Comparison of ENCODE assay signal across 11 mouse cellular contexts in genomic region chrX:142469048-142469634, GRCm38 (mm10).
A peak's percentile ranks its signal among the peaks of the same experiment; 100 is the strongest.
DNase-seq lines count a peak whose midpoint lies in the region; ATAC-seq lines count a peak whose summit lies in the region.
"Had no signal": no experiment of that assay in that cellular context is flagged by ENCODE, and none has a peak within 500 bp of the region (broad histone marks: within the 10 kb centered on the region; RNA-seq: fewer than 3 reads in every experiment).

No protein-coding gene starts in this region.

- no peak for ATAC-seq in neural tube, embryonic 15.5 days (ENCODE audit: low FRiP score)
- no peak for ATAC-seq in liver, embryonic 12.5 days

- no peaks in the 10 kb centered on the region for H3K4me1 ChIP-seq in neural tube, embryonic 15.5 days
- no peaks in the 10 kb centered on the region for H3K4me1 ChIP-seq in liver, embryonic 12.5 days
- H3K4me1 ChIP-seq: hindbrain, embryonic 13.5 days; limb, embryonic 15.5 days had no signal

- 0 out of 2 replicates have a peak, but pooled peaks cover 12% of the 10 kb centered on the region for H3K27me3 ChIP-seq in neural tube, embryonic 15.5 days (replicated peaks)
- peaks cover 21% of the 10 kb centered on the region; the same call in 1 of the 2 replicates for H3K27me3 ChIP-seq in liver, embryonic 12.5 days (replicated peaks)

- DNase-seq in gastrocnemius, adult 18-20 months (ENCODE audit: low spot score) = peak; percentile 1
- no peak for DNase-seq in gastrocnemius, postnatal 36 days
- DNase-seq in neural tube, embryonic 10.5 days (ENCODE audit: extremely low spot score, low spot score) = peak; percentile 24
- DNase-seq in embryo, embryonic 9.5 days (ENCODE audit: extremely low spot score) = peak; percentile 57
- peak; percentile 57 for DNase-seq in retina, postnatal 1 day
- no peak for DNase-seq in cerebellum, postnatal 36 days
- DNase-seq: thymus, adult 2 months had no signal

- H3K9me3 ChIP-seq in neural tube, embryonic 15.5 days (replicated peaks) = no peaks in the 10 kb centered on the region
- H3K9me3 ChIP-seq in liver, embryonic 12.5 days (replicated peaks) = no peaks in the 10 kb centered on the region
- H3K9me3 ChIP-seq: hindbrain, embryonic 13.5 days; limb, embryonic 15.5 days had no signal

- no peak overlapping the region for H3K27ac ChIP-seq in neural tube, embryonic 15.5 days (replicated peaks)
- H3K27ac ChIP-seq in liver, embryonic 12.5 days = no peak overlapping the region
- H3K27ac ChIP-seq: hindbrain, embryonic 13.5 days; limb, embryonic 15.5 days had no signal

- no peak overlapping the region for H3K4me2 ChIP-seq in neural tube, embryonic 15.5 days
- H3K4me2 ChIP-seq in liver, embryonic 12.5 days = no peak overlapping the region
- H3K4me2 ChIP-seq: hindbrain, embryonic 13.5 days; limb, embryonic 15.5 days had no signal

- H3K9ac ChIP-seq in neural tube, embryonic 15.5 days (replicated peaks) = no peak overlapping the region
- no peak overlapping the region for H3K9ac ChIP-seq in liver, embryonic 12.5 days
- H3K9ac ChIP-seq: hindbrain, embryonic 13.5 days; limb, embryonic 15.5 days had no signal

- no peaks in the 10 kb centered on the region for H3K36me3 ChIP-seq in neural tube, embryonic 15.5 days
- H3K36me3 ChIP-seq in liver, embryonic 12.5 days = no peaks in the 10 kb centered on the region
- H3K36me3 ChIP-seq: hindbrain, embryonic 13.5 days; limb, embryonic 15.5 days had no signal

- intact Hi-C loops in gastrocnemius, postnatal 36 days (cut with DNase I) = no loop called here

- no peak overlapping the region for H3K4me3 ChIP-seq in neural tube, embryonic 15.5 days (replicated peaks)
- H3K4me3 ChIP-seq in liver, embryonic 12.5 days = no peak overlapping the region
- H3K4me3 ChIP-seq: hindbrain, embryonic 13.5 days; limb, embryonic 15.5 days had no signal

- WGBS in neural tube, embryonic 15.5 days = 26% methylated on average over 7 of the region's 7 CpGs
- 20% methylated on average over 7 of the region's 7 CpGs for WGBS in liver, embryonic 12.5 days (ENCODE audit: insufficient replicate concordance)

Comparison
In these comparisons a context has a peak if more than half of its experiments do, and no peak if none do; other contexts are left out.
1. DNase-seq: peak in gastrocnemius, adult 18-20 months (single experiment), neural tube, embryonic 10.5 days (single experiment), embryo, embryonic 9.5 days (single experiment) and retina, postnatal 1 day (single experiment); none in gastrocnemius, postnatal 36 days (0 of 2) and cerebellum, postnatal 36 days (0 of 2).